Mouse (Mus musculus): ENCODE results near the gene Rhof.

DNA sequence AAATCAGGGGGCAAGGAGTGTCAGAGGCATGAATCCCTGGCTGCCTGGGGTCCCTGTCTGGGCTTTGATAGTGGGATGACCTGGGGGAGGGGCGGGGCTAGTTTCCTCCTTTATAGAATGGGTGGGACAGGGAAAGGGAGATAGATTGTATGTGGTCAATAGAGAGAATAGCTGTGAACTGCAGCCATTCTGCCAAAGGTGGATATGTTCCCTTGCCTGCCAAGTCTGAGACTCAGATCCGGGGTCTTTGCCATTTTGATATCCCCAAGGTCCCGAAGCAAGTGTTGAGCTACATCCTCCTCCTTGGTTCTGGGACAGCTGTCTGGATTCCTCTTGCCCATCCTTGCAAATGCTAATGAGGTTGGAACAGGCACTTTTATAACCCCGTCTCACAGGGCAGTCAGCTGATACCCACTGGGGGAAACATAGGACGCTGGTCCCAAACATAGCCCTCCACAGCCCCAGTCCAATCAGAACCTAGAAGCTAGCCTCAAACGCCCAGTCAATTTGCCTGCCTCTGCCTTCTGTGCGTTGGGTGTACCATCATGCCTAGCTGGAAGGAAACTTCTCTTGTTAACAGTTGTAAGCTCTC lies 11.8 kb downstream of the Rhof start:
- TF ChIP-seq POLR2A (IDR thresholded peaks at IDR 0.05; ENCODE audit: extremely low read depth, insufficient read depth, low read length) (no peak), CTCF (IDR thresholded peaks at IDR 0.05; ENCODE audit: low read depth, low read length) (no peak)
